Mouse (Mus musculus) T-cell, adult 2 months (primary cell): ENCODE measurements around the gene Flvcr1.
"Not testable (repeated sequence)": the region's sequence is repeated elsewhere in the genome, so short reads cannot be mapped to it uniquely, and the experiment has no call there.

Experiments
- DNase-seq: peaks from one replicate; pipeline ENCODE4 v3.0.0; 2022; ENCODE audit warnings: low spot score

Gene Flvcr1

DNA sequence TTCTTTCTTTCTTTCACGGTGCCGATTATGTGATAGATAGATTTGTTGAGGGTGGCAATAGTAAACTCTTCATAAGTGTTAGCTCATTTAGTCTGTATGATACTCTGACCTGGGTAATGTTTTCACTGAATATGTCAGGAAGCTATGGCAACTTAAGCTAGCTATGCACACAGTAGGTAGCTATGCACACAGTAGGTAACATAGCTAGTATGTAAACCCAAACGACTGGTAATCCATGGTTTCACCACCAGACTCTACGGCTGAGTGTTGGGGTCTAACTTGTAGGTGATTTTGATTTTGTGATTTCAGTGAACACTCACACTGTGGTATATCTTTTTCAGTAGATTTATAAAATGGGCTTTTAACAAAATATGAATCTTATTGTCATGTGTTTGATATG is 12.0 kb upstream of the Flvcr1 start:
- DNase-seq = no peak

DNA sequence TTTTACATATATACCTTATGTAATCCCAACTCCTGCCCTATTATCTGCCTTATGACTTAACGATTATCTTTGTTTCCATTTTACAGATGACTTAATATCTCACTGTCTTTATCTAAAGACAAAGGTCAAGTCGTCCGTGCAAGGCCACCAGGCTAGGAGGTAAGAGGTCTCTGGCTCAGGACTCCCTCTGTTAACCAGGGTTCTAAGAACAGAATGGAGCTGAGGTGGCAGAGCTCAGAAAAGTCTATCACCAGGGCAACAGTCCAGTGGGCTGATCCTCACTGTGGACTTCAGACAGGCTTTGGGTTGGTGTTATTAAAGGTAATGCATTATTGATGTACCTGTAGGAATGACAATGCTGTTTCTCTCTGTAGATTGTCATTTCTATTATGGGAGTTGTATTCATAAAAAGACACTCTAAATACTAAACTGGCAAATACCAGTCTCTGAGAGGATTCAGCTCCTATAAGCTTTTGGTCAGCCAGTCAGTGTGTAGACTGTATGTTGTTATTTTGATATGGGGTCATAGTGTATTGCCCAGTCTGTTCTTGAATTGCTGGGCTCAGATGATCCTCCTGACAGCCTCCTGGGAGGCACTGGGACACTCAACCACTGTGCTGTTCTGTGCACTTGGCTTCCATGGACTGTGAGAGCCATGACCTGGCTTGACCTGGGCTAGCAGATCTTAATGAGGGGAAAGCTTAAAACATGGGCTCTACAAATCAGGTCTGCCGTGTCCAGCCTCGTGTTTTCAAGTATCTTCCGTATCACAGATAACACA is 10.8 kb upstream of the Flvcr1 start, which contains the start of gene Spata45:
Spata45 (plus strand) TSS at position 86 of the 781 bp plus-strand sequence.
- no peak for DNase-seq

DNA sequence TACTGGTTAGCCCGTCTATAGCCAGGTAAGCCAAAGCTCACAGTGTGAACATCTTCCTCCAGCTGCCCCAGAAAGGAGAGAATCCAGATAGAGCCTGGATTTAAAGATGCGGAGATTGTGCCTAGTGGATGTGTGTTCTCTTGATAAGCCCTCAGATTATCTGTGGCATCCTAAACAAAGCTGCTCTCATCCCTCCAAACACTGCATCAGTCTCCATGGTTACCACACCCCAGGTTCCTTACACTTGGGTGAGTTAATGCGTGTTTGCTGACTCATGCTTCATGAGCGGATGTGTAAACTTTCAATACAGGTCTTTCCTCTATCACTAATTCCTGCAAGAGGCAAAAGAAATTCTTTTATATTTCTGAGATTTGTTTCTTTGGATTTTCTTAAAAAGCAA is 9.7 kb upstream of the Flvcr1 start:
- DNase-seq = no peak

DNA sequence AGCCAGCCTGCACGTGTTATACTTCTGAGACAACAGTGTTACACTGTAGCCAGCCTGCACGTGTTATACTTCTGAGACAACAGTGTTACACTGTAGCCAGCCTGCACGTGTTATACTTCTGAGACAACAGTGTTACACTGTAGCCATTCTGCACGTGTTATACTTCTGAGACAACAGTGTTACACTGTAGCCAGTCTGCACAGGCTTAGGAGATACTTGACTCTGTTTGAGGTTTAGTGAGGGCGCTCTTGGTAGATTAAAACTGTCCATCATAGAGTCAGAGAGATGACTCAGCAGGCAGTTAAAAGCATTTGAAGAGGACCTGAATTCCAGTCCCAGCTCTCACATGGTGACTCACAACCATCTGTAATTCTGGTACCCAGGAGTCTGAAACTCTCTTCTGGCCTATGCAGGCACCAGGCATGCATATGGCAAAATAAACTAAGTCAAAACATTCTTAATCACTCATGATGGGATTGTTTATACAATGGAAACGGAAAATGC is 5.0 kb upstream of the Flvcr1 start:
- DNase-seq = not testable (repeated sequence)

DNA sequence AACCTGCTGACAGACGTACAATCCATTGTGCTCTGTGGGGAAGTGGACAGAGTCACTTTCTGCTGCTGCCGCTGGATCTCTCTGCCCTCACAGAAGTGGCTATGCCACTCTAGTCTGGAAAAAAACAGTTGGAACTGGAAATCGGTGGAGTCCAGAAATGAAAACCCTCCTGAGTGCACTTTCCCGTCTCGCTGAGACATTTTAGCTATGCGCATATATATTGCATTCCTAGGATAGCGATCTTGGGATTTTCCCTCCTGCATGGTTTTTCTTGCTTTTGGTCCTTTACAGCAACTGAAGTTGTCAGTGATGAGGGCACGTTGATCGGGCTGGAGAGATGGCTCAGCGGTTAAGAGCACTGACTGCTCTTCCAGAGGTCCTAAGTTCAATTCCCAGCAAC is 4.2 kb upstream of the Flvcr1 start:
- no peak for DNase-seq

DNA sequence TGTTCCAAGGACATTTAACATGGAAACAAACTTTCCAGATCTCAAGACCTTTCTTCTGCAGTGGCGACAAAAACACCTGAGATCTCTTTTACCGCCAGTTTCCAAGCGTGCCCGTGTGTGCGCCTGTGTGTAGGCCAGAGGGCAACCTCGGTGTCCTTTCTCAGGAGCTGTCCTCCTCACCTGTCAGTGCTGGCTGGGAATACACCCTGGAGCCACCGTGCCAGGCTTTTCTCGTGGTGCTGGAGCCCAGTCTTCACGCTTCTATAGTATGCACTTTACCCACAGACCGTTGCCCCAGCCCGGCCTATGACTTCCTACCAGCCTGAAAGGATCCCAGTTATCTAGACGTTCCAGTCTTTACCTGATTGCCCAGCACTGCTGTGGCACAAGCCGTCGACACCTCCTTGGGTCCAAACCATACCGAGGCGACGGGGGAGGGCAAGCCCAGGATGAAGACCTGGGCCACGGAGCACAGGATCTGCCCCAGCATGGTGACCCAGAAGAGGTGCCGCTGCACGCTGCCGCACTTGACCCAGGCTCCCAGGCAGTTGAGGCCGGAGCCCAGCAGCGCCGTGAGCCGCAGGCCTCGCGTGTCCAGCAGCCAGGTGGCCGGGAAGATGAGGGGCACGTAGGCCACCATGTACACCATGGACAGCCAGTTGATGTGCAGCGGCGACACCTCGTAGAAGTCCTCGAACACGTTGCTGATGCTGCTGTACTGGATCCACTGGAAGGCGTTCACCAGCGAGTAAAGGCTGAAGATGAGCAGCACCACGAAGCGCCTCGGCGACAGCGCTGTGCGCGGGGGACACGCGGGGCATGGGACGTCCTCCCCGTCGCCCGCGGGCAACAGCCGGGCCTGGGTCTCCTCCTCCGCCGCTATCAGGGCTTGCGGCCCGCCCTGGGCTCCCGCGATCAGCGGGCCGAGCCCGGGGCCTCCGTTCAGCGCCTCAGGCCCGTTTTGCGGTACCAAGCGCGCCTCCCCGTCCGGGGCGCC is 644 bp downstream of the Flvcr1 start:
- DNase-seq = no peak

DNA sequence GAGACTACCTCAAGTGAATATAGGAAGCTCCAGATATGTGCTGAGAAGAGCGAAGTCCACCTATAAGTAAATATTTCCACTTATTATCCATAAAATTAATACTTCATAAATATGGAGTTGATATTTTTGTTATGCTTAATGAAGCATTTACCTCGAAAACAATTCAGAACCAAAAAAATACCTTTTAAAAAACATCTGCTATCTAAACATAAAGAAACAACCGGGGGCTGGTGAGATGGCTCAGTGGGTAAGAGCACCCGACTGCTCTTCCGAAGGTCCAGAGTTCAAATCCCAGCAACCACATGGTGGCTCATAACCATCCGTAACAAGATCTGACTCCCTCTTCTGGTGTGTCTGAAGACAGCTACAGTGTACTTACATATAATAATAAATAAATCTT is 2.2 kb downstream of the Flvcr1 start:
- not testable (repeated sequence) for DNase-seq

DNA sequence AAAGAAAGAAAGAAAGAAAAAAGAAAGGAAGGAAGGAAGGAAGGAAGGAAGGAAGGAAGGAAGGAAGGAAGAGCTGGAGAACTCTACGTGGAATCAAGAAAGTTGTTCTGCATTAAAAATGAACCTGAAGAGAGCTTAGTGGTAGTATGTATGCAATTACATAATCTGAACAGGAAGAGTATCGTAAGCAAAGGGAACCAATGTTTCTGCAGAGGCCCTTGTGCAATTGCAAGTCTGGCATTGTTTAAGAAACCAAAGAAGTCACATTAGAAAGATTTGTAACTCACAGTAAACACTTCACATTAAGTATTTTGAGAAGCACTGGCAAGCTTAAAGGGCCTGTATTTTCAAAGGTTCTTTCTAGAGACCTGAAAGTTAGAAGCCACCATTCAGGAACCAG is 2.8 kb downstream of the Flvcr1 start:
- DNase-seq = no peak

DNA sequence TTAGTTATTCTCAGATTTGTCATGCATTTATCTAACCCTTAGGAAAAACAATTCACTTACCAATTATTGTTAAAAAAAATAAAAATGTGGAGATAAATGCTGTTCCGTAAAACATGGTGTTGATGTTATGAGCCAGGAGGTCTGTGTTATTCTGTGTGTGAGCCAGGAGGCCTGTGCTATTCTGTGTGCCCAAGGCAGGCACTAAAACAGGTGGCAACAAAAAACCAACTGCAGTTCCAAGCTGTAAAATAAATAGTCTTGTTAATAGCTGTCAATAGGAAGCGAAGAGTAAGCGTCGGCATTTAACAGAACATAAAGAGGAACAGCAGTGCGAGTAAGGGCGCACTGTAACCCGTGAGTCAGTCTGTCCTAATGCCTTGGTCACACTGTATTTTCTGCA is 4.9 kb downstream of the Flvcr1 start:
- no peak for DNase-seq

DNA sequence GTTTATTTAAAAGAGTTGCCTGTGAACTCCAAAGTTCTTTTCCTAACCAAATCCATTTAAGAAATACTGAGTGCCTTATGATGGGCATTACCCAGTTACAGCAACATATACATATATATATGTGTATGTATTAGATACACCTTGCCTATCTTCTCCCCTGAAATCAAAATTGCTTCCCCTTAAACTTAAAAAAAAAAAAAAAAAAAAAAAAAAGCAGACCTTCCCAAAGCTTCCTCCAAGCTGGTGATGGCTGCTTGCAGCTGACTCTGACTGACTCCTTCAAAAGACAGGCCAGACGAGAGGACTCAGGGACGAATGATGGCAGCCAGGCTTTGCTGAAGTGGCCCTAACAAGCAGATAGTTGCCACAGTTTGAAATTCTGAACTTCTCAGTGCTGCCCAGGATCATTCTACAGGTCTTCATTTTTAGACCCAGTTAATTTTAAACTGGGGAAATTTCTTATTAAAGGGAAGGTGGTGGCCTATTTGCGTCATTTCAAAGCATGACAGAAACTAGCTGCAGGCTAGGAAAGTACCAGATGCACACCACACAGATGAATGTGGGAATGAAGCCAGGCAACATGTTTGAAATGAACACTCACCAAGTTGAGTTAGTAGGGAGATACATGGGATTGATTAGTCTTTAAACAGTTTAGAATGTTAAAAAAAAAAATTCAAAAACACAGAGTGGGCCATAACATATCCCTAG is 5.6 kb downstream of the Flvcr1 start:
- DNase-seq = no peak

DNA sequence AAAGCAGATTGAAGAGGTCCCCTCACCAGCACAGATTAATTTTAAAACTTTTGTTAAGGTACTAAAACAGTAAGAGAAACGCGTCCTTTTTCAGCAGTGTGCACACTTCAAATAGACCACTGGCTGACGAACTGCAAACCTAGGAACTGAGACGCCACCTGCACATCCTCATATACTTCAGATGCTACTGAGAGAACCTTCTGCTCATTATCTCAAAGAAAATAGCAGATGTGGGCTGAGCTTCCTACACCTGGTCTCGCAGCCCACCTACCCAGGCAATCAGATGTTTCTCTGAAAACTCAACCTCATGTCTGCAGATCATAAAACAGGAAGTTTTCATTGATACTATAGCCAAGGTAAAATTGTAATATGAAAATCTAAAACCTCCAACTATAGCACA is 6.2 kb downstream of the Flvcr1 start:
- DNase-seq = no peak

DNA sequence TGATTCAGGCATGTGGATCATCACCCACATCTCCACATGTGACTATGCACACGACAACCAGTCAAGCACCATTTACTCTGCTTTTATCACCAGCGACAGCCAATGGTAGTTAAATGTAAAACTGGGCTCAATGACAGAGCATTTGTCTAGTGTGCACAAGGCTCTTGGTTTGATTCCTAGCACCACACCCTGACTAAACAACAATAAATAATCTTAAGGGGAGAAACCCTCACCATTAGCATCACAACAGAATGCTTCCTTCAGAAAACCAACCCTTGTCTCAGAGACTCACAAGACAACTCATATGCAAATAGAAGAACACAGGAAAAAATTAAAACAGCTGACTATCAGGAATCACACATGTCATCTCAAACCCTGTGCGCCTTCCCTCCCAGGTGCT is 11.7 kb downstream of the Flvcr1 start:
- DNase-seq = no peak

DNA sequence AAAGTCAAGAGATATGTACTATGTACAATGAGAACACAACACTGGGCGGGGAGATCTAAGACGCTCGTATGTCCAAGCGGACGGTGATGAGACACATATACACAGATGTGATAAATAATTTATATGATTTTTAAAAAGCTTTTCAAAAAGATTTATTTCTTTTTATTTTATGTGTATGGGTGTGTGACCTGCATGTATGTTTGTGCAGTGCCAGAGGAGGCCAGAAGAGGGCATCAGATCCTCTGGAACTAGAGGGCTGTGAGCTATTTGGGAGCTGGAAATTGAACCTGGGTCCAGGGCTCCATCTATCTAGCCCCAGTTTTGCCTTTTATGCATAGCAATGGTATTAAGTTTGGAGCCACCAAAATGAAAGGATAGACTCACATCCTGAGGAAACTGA is 17.3 kb downstream of the Flvcr1 start:
- DNase-seq = no peak

DNA sequence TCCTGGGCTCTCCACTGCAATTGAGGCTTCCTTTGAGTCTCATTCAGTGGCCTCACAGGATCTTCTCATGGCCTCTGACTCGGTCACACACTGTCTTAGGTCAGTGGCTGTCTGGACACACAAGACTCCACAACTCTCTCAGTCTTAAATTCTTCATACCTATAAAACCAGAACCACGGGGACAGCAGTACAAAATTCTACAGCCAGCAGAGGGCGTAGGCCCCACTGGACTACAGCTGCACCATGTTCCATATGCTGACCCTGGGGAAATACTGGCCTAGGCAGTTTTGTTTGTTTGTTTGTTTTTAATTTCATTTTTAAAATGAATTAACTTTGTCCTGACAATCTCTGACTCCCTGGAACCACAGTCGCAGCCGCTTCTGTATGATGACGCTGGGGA is 23.8 kb downstream of the Flvcr1 start:
- DNase-seq = no peak

DNA sequence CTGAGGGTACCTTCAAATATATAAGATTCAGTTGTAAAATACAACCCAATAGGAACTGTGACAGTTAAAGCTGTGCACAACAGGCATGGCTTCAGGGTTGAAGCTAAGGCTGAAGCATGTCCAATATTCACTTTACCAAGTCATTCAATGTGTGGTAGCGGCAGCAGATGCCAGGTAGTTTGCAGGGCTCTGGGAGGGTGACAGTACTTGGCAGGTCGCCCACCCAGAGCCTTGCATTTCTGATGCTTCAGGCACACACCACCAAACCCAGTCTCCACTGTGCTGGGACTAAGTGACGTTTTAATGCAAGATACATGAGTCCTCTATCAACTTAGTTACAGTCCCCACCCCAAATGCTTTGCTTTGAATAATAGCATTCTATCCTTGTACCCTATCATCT is 25.3 kb downstream of the Flvcr1 start:
- DNase-seq = no peak

DNA sequence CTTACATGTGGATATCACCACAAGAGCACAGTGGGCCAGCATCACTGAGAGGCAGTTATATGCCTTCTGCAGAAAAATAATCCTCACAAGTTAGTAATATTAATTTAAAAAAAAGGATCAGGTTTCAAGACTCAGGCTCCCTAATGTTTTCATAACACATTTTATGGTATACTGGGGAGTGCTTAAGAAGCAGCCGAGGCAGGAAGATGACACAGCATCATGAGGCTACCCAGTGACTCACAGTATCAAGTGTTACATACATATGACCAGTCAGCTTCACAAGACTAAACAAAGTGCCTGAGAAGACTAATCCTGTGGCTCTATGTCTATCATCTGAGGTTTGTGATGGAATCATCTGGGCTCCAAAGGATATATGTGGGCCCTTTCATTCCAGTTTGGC is 27.9 kb downstream of the Flvcr1 start:
- no peak for DNase-seq

DNA sequence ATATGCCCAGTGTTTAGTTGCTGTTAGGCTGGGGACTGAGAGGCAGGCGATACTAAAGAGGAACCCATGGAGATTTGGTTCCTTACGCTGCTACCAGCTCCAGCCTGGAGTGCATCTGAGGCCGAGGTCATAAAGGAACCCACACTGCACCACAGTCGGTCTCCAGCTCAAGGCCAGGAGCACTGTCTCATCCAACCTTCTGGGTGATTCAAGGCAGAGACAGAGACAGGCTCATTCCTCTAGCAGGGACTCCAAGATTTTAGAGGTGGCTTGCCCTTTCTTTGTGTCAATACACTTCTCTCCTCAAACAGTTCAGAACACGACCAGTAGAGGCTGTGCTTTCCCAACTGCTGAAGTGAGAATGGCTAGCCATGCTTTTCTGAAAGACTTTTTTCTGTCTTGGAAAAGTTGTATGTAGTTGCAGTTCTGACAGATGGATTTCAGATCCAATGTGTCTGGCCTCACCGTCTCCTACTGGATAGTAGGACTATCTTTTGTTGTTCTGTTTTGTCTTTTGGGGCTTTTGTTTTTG is 29.5 kb downstream of the Flvcr1 start:
- DNase-seq = no peak

DNA sequence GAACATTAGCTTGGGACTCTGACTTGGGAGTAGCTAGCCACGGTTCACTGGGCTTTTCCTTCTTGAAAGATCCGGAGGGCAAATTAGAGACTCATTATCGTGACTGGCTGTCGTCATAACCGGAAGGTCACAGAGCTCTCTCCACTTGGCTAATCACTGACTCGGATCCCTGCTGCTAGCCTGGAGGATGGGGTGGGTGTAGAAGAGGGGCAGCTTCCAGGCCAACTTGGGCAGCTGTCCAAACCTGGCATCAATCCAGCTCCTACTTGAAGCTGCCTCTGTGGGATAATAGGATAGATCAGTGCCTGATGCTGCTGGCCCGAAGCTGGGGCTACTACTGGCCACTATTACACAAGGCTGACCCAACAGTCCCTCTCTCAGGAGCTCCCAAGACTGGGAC is 30.4 kb downstream of the Flvcr1 start:
- no peak for DNase-seq

DNA sequence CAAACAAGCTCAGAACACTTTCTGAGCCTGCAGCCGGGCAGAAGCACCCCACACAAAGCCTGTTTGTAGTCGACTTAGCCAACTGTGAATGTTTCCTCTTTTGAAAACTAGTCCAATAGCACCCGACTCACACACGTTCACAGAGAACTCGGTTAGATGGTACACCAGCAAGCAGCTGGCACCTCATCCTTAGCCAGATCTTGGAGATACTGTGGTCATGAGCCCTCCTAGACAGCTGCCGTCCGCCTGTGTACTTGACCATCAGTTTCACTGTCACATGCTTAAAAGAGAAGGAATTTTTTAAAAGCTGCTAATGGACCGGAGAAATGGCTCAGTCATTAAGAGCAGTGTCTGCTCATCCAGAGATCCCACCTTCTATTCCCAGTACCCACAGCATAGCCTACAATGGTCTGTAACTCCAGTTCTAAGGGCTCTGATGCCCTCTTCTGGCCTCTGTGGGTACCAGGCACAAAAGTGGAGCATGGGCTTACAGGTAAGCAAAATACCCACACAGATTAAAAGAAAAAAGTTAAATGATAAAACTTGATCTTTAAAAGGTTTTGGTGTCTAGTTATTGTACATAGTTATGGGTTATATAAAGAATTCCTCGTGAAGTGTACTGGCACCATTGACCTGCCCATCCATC is 36.4 kb downstream of the Flvcr1 start:
- no peak for DNase-seq

DNA sequence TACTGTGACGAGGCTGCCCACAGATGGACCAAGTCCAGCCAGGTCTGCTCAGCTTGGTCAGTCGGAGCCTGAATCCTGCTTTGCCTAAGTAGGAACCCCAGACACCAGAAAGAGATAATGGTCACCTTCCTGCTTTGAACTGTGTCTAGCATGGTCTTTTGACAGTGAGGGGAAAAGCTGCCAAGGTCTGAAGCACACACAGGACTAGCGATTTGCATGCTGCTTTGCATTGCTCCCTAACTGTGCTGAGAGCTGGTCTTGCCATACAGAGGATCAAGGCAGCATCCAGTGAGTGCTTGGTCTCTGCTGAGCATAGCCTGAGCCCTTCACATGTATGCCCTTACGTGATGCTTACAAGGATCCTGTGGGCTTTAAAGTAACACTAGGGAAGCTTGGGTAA is 44.5 kb downstream of the Flvcr1 start:
- no peak for DNase-seq

DNA sequence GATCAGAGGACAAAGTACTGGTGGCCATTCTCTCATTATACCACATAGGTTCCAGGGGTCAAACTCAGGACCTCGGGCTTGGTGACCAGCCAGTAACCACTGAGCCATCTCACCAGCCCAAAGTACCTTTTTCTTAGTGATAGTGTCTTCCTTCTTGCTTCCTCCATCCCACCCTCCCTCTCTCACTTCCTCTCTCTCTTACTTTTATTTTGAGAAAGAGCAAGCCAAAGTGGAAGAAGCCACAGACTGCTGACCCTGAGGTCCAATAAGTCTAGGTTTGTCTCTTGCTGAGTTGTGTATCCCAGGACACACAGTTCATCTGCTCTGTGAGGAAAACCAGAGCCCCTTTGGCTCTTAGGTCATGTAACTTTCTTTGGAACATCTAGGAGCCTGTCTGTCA is 45.5 kb downstream of the Flvcr1 start:
- no peak for DNase-seq
